Mouse (Mus musculus): Measurements from ENCODE around the gene Carnmt1.

DNA sequence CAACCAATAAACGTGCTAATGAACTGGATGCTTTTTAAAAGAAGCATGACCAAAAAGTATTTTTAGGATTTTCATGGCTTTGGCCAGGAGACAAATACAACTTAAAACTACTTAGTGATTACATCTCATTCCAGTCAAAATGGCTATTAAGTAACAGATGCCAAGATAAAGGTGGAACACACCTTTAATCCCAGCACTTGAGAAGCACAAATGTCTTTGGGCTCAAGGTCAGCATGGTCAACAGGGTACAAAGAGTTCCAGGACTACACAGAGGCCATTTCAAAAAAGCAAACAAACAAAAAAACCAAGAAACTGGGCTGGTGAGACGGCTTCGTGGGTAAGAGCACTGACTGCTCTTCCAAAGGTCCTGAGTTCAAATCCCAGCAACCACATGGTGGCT lies 49.8 kb downstream of the Carnmt1 start:
- TF ChIP-seq POLR2A (IDR thresholded peaks at IDR 0.05; ENCODE audit: insufficient read depth, low read depth, low read length) = no peak
- TF ChIP-seq CTCF (IDR thresholded peaks at IDR 0.05; ENCODE audit: insufficient read depth, low read depth, low read length) = no peak
